In the genomic region with DNA sequence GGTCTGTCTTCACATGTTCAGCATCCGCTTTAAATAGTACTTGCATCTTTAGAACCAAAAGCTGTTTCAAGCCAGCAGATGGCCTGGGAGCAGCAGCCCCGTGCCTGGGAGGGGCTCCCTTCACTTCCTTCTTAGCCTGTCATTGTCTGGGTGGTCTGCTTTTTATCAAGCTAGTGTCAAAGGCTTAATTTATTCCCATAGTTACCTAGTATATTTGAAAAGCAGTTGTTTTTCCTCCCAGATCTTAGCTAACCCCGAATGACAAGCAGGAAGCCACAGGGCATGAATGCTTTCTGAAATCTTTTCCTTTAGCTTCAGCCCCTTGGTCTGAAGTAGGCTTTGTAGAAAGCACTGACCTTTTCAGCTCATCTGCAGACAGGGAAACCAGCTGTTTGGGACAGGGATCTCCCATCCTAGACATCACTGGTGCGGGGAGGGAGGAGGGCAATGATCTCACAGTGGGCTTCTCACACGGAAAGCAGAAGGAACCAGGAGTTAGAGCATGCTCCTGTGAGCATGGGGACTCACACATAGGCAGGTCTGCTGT, we compare ENCODE assay signal across 9 mouse cellular contexts. TPM values are rescaled to one million over a fixed set of nuclear protein-coding genes. Genes with fewer than 3 reads are reported as not detected.
DNase-seq lines count a peak whose midpoint lies in the region; ATAC-seq and TF ChIP-seq lines count a peak whose summit lies in the region.
"Had no signal": no experiment of that assay in that cellular context is flagged by ENCODE, and none has a peak within 500 bp of the region (broad histone marks: within the 10 kb centered on the region; RNA-seq: fewer than 3 reads in every experiment).

No protein-coding gene starts in this region.

- no peaks in the 10 kb centered on the region for H3K9me3 ChIP-seq in limb, embryonic 11.5 days (ENCODE audit: control insufficient read depth, low read length)
- no peaks in the 10 kb centered on the region for H3K9me3 ChIP-seq in limb, embryonic 10.5 days (replicated peaks)
- H3K9me3 ChIP-seq in forebrain, embryonic 12.5 days: no peaks in the 10 kb centered on the region
- H3K9me3 ChIP-seq in intestine, embryonic 15.5 days: no peaks in the 10 kb centered on the region
- no peaks in the 10 kb centered on the region for H3K9me3 ChIP-seq in stomach, embryonic 16.5 days (replicated peaks; ENCODE audit: control insufficient read depth, low read length)
- H3K9me3 ChIP-seq: liver, embryonic 12.5 days had no signal

- 5% methylated on average over 5 of the region's 5 CpGs for WGBS in limb, embryonic 11.5 days
- 12% methylated on average over 5 of the region's 5 CpGs for WGBS in limb, embryonic 10.5 days
- WGBS in forebrain, embryonic 12.5 days: 7% methylated on average over 5 of the region's 5 CpGs
- 18% methylated on average over 5 of the region's 5 CpGs for WGBS in intestine, embryonic 15.5 days
- WGBS in stomach, embryonic 16.5 days: 21% methylated on average over 5 of the region's 5 CpGs
- 14% methylated on average over 5 of the region's 5 CpGs for WGBS in cerebellum, adult 2 months

- H3K36me3 ChIP-seq in limb, embryonic 11.5 days (ENCODE audit: control insufficient read depth, insufficient read depth, low read length): no peaks in the 10 kb centered on the region
- no peaks in the 10 kb centered on the region for H3K36me3 ChIP-seq in limb, embryonic 10.5 days
- H3K36me3 ChIP-seq in forebrain, embryonic 12.5 days (replicated peaks): no peaks in the 10 kb centered on the region
- H3K36me3 ChIP-seq in intestine, embryonic 15.5 days: no peaks in the 10 kb centered on the region
- no peaks in the 10 kb centered on the region for H3K36me3 ChIP-seq in stomach, embryonic 16.5 days (ENCODE audit: control insufficient read depth, insufficient read depth, low read length)
- H3K36me3 ChIP-seq: liver, embryonic 12.5 days had no signal

- no peak for ATAC-seq in limb, embryonic 11.5 days (ENCODE audit: insufficient number of reproducible peaks, low FRiP score, low TSS enrichment, low read depth)
- no peak for ATAC-seq in forebrain, embryonic 12.5 days (ENCODE audit: low FRiP score)
- peak; percentile 63 for ATAC-seq in intestine, embryonic 15.5 days
- peak; percentile 33; the same call in 1 of the 2 replicates for ATAC-seq in stomach, embryonic 16.5 days (ENCODE audit: insufficient read depth, low FRiP score)
- ATAC-seq: liver, embryonic 12.5 days; Patski had no signal

- TF ChIP-seq CTCF in cerebellum, adult 2 months (IDR thresholded peaks at IDR 0.05; ENCODE audit: borderline replicate concordance, insufficient read depth, low read depth, low read length): no peak

- DNase-seq in limb, embryonic 11.5 days (ENCODE audit: low spot score): peak; percentile 40
- no peak for DNase-seq in limb, embryonic 10.5 days (ENCODE audit: low spot score)
- DNase-seq in cerebellum, adult 2 months: no peak
- no peak for DNase-seq in layer of hippocampus, postnatal 10 days (ENCODE audit: low spot score in 2 of 2)

- no peak overlapping the region for H3K27ac ChIP-seq in limb, embryonic 11.5 days (replicated peaks; ENCODE audit: low read depth, low read length)
- H3K27ac ChIP-seq in limb, embryonic 10.5 days: no peak overlapping the region
- peak overlapping the region; percentile 51 for H3K27ac ChIP-seq in forebrain, embryonic 12.5 days
- peak overlapping the region; percentile 73 for H3K27ac ChIP-seq in intestine, embryonic 15.5 days
- peak overlapping the region; percentile 31; the same call in 1 of the 2 replicates for H3K27ac ChIP-seq in stomach, embryonic 16.5 days (ENCODE audit: low read length)
- H3K27ac ChIP-seq in cerebellum, adult 2 months (ENCODE audit: insufficient read depth, low read length): no peak overlapping the region
- H3K27ac ChIP-seq: liver, embryonic 12.5 days had no signal

- TF ChIP-seq POLR2A in cerebellum, adult 2 months (IDR thresholded peaks at IDR 0.05; ENCODE audit: borderline replicate concordance, insufficient read depth, low read length): no peak

- H3K4me3 ChIP-seq in limb, embryonic 11.5 days (ENCODE audit: low read depth, low read length): no peak overlapping the region
- H3K4me3 ChIP-seq in limb, embryonic 10.5 days: no peak overlapping the region
- no peak overlapping the region for H3K4me3 ChIP-seq in forebrain, embryonic 12.5 days (replicated peaks)
- no peak overlapping the region for H3K4me3 ChIP-seq in intestine, embryonic 15.5 days (replicated peaks)
- H3K4me3 ChIP-seq in stomach, embryonic 16.5 days (replicated peaks; ENCODE audit: low read length): no peak overlapping the region
- no peak overlapping the region for H3K4me3 ChIP-seq in cerebellum, adult 2 months (replicated peaks; ENCODE audit: insufficient read depth, low read depth, low read length)
- H3K4me3 ChIP-seq: liver, embryonic 12.5 days had no signal

- no peak overlapping the region for H3K4me2 ChIP-seq in limb, embryonic 11.5 days (ENCODE audit: low read depth, severe bottlenecking)
- H3K4me2 ChIP-seq in forebrain, embryonic 12.5 days: no peak overlapping the region
- no peak overlapping the region; the same call in 1 of the 2 replicates for H3K4me2 ChIP-seq in intestine, embryonic 15.5 days (replicated peaks)
- no peak overlapping the region for H3K4me2 ChIP-seq in stomach, embryonic 16.5 days (ENCODE audit: low read depth, low read length)
- H3K4me2 ChIP-seq: liver, embryonic 12.5 days had no signal

- H3K27me3 ChIP-seq in limb, embryonic 11.5 days (ENCODE audit: control insufficient read depth, insufficient read depth, low read length): no peaks in the 10 kb centered on the region
- H3K27me3 ChIP-seq in limb, embryonic 10.5 days (ENCODE audit: low read depth, poor library complexity, severe bottlenecking): peaks cover 21% of the 10 kb centered on the region
- H3K27me3 ChIP-seq in forebrain, embryonic 12.5 days: peaks cover 14% of the 10 kb centered on the region; the same call in 1 of the 2 replicates
- H3K27me3 ChIP-seq in intestine, embryonic 15.5 days (replicated peaks): 0 out of 2 replicates have a peak, but pooled peaks cover 4% of the 10 kb centered on the region
- H3K27me3 ChIP-seq in stomach, embryonic 16.5 days (ENCODE audit: control insufficient read depth, insufficient read depth, low read length): no peaks in the 10 kb centered on the region
- H3K27me3 ChIP-seq in cerebellum, adult 2 months (ENCODE audit: control insufficient read depth, insufficient read depth, low read length): no peaks in the 10 kb centered on the region
- H3K27me3 ChIP-seq: Patski had no signal

- no peak overlapping the region for H3K9ac ChIP-seq in limb, embryonic 11.5 days (ENCODE audit: low read length)
- H3K9ac ChIP-seq in forebrain, embryonic 12.5 days: no peak overlapping the region
- no peak overlapping the region for H3K9ac ChIP-seq in intestine, embryonic 15.5 days
- H3K9ac ChIP-seq in stomach, embryonic 16.5 days (ENCODE audit: low read length): no peak overlapping the region
- H3K9ac ChIP-seq: liver, embryonic 12.5 days had no signal

- H3K4me1 ChIP-seq in limb, embryonic 11.5 days (ENCODE audit: control insufficient read depth, insufficient read depth, low read length): peaks cover 2% of the 10 kb centered on the region; the same call in 1 of the 2 replicates
- peaks cover 11% of the 10 kb centered on the region for H3K4me1 ChIP-seq in limb, embryonic 10.5 days
- H3K4me1 ChIP-seq in forebrain, embryonic 12.5 days: peaks cover 36% of the 10 kb centered on the region
- no peaks in the 10 kb centered on the region for H3K4me1 ChIP-seq in intestine, embryonic 15.5 days (replicated peaks)
- peaks cover 5% of the 10 kb centered on the region; the same call in 1 of the 2 replicates for H3K4me1 ChIP-seq in stomach, embryonic 16.5 days (ENCODE audit: control insufficient read depth, insufficient read depth, low read length)
- H3K4me1 ChIP-seq in cerebellum, adult 2 months (ENCODE audit: control insufficient read depth, insufficient read depth, low read length): no peaks in the 10 kb centered on the region
- H3K4me1 ChIP-seq: liver, embryonic 12.5 days had no signal

RNA-seq across cellular contexts. Expression of a gene that starts 6.8 kb away (rescaled TPM):
- 9.3 and 10.2 TPM in 2 replicates for polyA plus RNA-seq in limb, embryonic 11.5 days (2014; fragmentation: Nextera tagmentation; extraction: Ambion mirVana)
- 7.5 and 9.7 TPM in 2 replicates for polyA plus RNA-seq in limb, embryonic 10.5 days (2016; fragmentation: Nextera tagmentation; extraction: Ambion mirVana)
- polyA plus RNA-seq in forebrain, embryonic 12.5 days (2016; fragmentation: Nextera tagmentation; extraction: Ambion mirVana): 22.1 and 27.7 TPM in 2 replicates
- 9.1 and 10.3 TPM in 2 replicates for polyA plus RNA-seq in intestine, embryonic 15.5 days (2015; fragmentation: Nextera tagmentation; extraction: Ambion mirVana)
- 12.2 and 13.5 TPM in 2 replicates for polyA plus RNA-seq in stomach, embryonic 16.5 days (2015; fragmentation: Nextera tagmentation; extraction: Ambion mirVana)
- 5.1 and 5.2 TPM in 2 replicates for polyA plus RNA-seq in cerebellum, adult 2 months (2012; rRNA removed)
- 1 to 10 TPM; 6.8 to 8.2 TPM for total RNA-seq in layer of hippocampus, postnatal 10 days (2021)

RNA-seq across cellular contexts. Expression of a gene that starts 48.5 kb away (rescaled TPM):
- polyA plus RNA-seq in limb, embryonic 11.5 days (2014; fragmentation: Nextera tagmentation; extraction: Ambion mirVana): not detected in 2 replicates
- polyA plus RNA-seq in limb, embryonic 10.5 days (2016; fragmentation: Nextera tagmentation; extraction: Ambion mirVana): not detected in 2 replicates
- polyA plus RNA-seq in forebrain, embryonic 12.5 days (2016; fragmentation: Nextera tagmentation; extraction: Ambion mirVana): not detected in 2 replicates
- not detected in 2 replicates for polyA plus RNA-seq in intestine, embryonic 15.5 days (2015; fragmentation: Nextera tagmentation; extraction: Ambion mirVana)
- polyA plus RNA-seq in stomach, embryonic 16.5 days (2015; fragmentation: Nextera tagmentation; extraction: Ambion mirVana): not detected in 2 replicates
- polyA plus RNA-seq in cerebellum, adult 2 months (2012; rRNA removed): 0.03 TPM in 1 of 2 replicates, not detected in the other
- total RNA-seq in layer of hippocampus, postnatal 10 days (2021): not detected
- polyA plus RNA-seq: liver, embryonic 12.5 days; Patski had no signal

RNA-seq across cellular contexts. Expression of a gene that starts 54.6 kb away (rescaled TPM):
- polyA plus RNA-seq in limb, embryonic 11.5 days (2014; fragmentation: Nextera tagmentation; extraction: Ambion mirVana): 12.4 and 27.5 TPM in 2 replicates
- polyA plus RNA-seq in limb, embryonic 10.5 days (2016; fragmentation: Nextera tagmentation; extraction: Ambion mirVana): 7.6 and 11.1 TPM in 2 replicates
- 3.0 and 11.5 TPM in 2 replicates for polyA plus RNA-seq in forebrain, embryonic 12.5 days (2016; fragmentation: Nextera tagmentation; extraction: Ambion mirVana)
- 19.1 and 28.7 TPM in 2 replicates for polyA plus RNA-seq in intestine, embryonic 15.5 days (2015; fragmentation: Nextera tagmentation; extraction: Ambion mirVana)
- 24.4 and 42.3 TPM in 2 replicates for polyA plus RNA-seq in stomach, embryonic 16.5 days (2015; fragmentation: Nextera tagmentation; extraction: Ambion mirVana)
- 71.7 and 84.0 TPM in 2 replicates for polyA plus RNA-seq in cerebellum, adult 2 months (2012; rRNA removed)
- 100 to 1,000 TPM; 422 to 439 TPM for total RNA-seq in layer of hippocampus, postnatal 10 days (2021)

Comparison
In these comparisons a context has a peak if more than half of its experiments do, and no peak if none do; other contexts are left out.
1. ATAC-seq: peak in intestine, embryonic 15.5 days (single experiment) and stomach, embryonic 16.5 days (single experiment); none in limb, embryonic 11.5 days (single experiment) and forebrain, embryonic 12.5 days (single experiment).
2. H3K27ac ChIP-seq: peak in forebrain, embryonic 12.5 days (single experiment), intestine, embryonic 15.5 days (single experiment) and stomach, embryonic 16.5 days (single experiment); none in limb, embryonic 11.5 days (single experiment), limb, embryonic 10.5 days (single experiment) and cerebellum, adult 2 months (single experiment).